11 mouse cellular contexts compared by ENCODE assay signal in genomic region chr15:85507370-85508014, GRCm38 (mm10). TPM values are rescaled to one million over a fixed set of nuclear protein-coding genes. Genes with fewer than 3 reads are reported as not detected.
A peak's percentile ranks its signal among the peaks of the same experiment; 100 is the strongest.
DNase-seq lines count a peak whose midpoint lies in the region; ATAC-seq and TF ChIP-seq lines count a peak whose summit lies in the region.
"Had no signal": no experiment of that assay in that cellular context is flagged by ENCODE, and none has a peak within 500 bp of the region (broad histone marks: within the 10 kb centered on the region; RNA-seq: fewer than 3 reads in every experiment).

No protein-coding gene starts in this region.

- 7% methylated on average over 32 of the region's 32 CpGs for WGBS in forebrain, embryonic 13.5 days
- WGBS in neural tube, embryonic 14.5 days: 7% methylated on average over 31 of the region's 32 CpGs
- 76% methylated on average over 31 of the region's 32 CpGs for WGBS in lung, adult 2 months

- TF ChIP-seq POLR2A in lung, adult 2 months (IDR thresholded peaks at IDR 0.05; ENCODE audit: borderline replicate concordance, extremely low read depth, low read depth, low read length): no peak

- no peaks in the 10 kb centered on the region for H3K27me3 ChIP-seq in forebrain, embryonic 13.5 days
- H3K27me3 ChIP-seq in neural tube, embryonic 14.5 days (ENCODE audit: control insufficient read depth, insufficient read depth, low read length): no peaks in the 10 kb centered on the region
- H3K27me3 ChIP-seq: liver, embryonic 13.5 days had no signal

- peak overlapping the region; percentile 6; the same call in 1 of the 2 replicates for H3K4me2 ChIP-seq in forebrain, embryonic 13.5 days
- H3K4me2 ChIP-seq in neural tube, embryonic 14.5 days (ENCODE audit: low read depth, low read length): no peak overlapping the region
- H3K4me2 ChIP-seq: liver, embryonic 13.5 days had no signal

- DNase-seq in embryo, embryonic 10.5 days (ENCODE audit: low spot score): peak; percentile 80
- peak; percentile 68 for DNase-seq in mesoderm, embryonic 11.5 days (ENCODE audit: low read depth, low spot score)
- no peak for DNase-seq in frontal cortex, adult 2 months (ENCODE audit: extremely low spot score in 1 of 2, low spot score in 1 of 2)
- DNase-seq in right cerebral cortex, adult 2 months (ENCODE audit: low spot score in 2 of 2): no peak
- DNase-seq in lung, adult 2 months: no peak
- DNase-seq: kidney, postnatal 10 days; liver, embryonic 13.5 days had no signal

- H3K9me3 ChIP-seq in forebrain, embryonic 13.5 days (replicated peaks): no peaks in the 10 kb centered on the region
- no peaks in the 10 kb centered on the region for H3K9me3 ChIP-seq in neural tube, embryonic 14.5 days (ENCODE audit: control insufficient read depth, low read length)
- H3K9me3 ChIP-seq: liver, embryonic 13.5 days; megakaryocyte, embryonic 14.5 days had no signal

- H3K4me1 ChIP-seq in forebrain, embryonic 13.5 days: peaks cover 35% of the 10 kb centered on the region
- H3K4me1 ChIP-seq in neural tube, embryonic 14.5 days (ENCODE audit: control insufficient read depth, insufficient read depth, low read length): 0 out of 2 replicates have a peak, but pooled peaks cover 6% of the 10 kb centered on the region
- no peaks in the 10 kb centered on the region for H3K4me1 ChIP-seq in lung, adult 2 months (ENCODE audit: control insufficient read depth, insufficient read depth, low read length)
- H3K4me1 ChIP-seq: liver, embryonic 13.5 days had no signal

- no peaks in the 10 kb centered on the region for H3K36me3 ChIP-seq in forebrain, embryonic 13.5 days (ENCODE audit: poor library complexity, severe bottlenecking)
- no peaks in the 10 kb centered on the region for H3K36me3 ChIP-seq in neural tube, embryonic 14.5 days (ENCODE audit: control insufficient read depth, insufficient read depth, low read length)
- H3K36me3 ChIP-seq: liver, embryonic 13.5 days had no signal

- no peak overlapping the region for H3K4me3 ChIP-seq in forebrain, embryonic 13.5 days
- no peak overlapping the region for H3K4me3 ChIP-seq in neural tube, embryonic 14.5 days (ENCODE audit: low read depth, low read length)
- H3K4me3 ChIP-seq in lung, adult 2 months (replicated peaks; ENCODE audit: extremely low read depth, low read depth, low read length): no peak overlapping the region
- H3K4me3 ChIP-seq: liver, embryonic 13.5 days; megakaryocyte, embryonic 14.5 days had no signal

- 0 out of 2 replicates have a peak overlapping the region, but pooled peaks have one; percentile 27 for H3K9ac ChIP-seq in forebrain, embryonic 13.5 days
- H3K9ac ChIP-seq in neural tube, embryonic 14.5 days (replicated peaks; ENCODE audit: low read depth, low read length): peak overlapping the region; percentile 34; the same call in 1 of the 2 replicates
- H3K9ac ChIP-seq: liver, embryonic 13.5 days had no signal

- peak overlapping the region; percentile 75 for H3K27ac ChIP-seq in forebrain, embryonic 13.5 days
- peak overlapping the region; percentile 60; the same call in 1 of the 2 replicates for H3K27ac ChIP-seq in neural tube, embryonic 14.5 days (ENCODE audit: low read depth, low read length)
- H3K27ac ChIP-seq: liver, embryonic 13.5 days had no signal

- TF ChIP-seq CTCF in lung, adult 2 months (IDR thresholded peaks at IDR 0.05; ENCODE audit: insufficient read depth, low read length): no peak

- ATAC-seq in forebrain, embryonic 13.5 days: peak; percentile 31; the same call in 1 of the 2 replicates
- ATAC-seq in neural tube, embryonic 14.5 days (ENCODE audit: low read depth): no peak
- ATAC-seq: inflammation-experienced regulatory T-cells, adult 6 months had no signal

RNA-seq across cellular contexts. Expression of gene 7530416G11Rik, which starts 4.5 kb away (rescaled TPM):
- not detected in 2 replicates for polyA plus RNA-seq in forebrain, embryonic 13.5 days (2015; fragmentation: Nextera tagmentation; extraction: Ambion mirVana)
- not detected in 2 replicates for polyA plus RNA-seq in neural tube, embryonic 14.5 days (2014; fragmentation: Nextera tagmentation; extraction: Ambion mirVana)
- polyA plus RNA-seq in frontal cortex, adult 2 months (2012; rRNA removed): 0.15 TPM in 1 of 2 replicates, not detected in the other
- polyA plus RNA-seq in lung, adult 2 months (2012; rRNA removed): not detected in 2 replicates
- polyA plus RNA-seq: inflammation-experienced regulatory T-cells, adult 6 months; liver, embryonic 13.5 days had no signal

Comparison
In these comparisons a context has a peak if more than half of its experiments do, and no peak if none do; other contexts are left out.
1. DNase-seq: peak in embryo, embryonic 10.5 days (single experiment) and mesoderm, embryonic 11.5 days (single experiment); none in frontal cortex, adult 2 months (0 of 2), right cerebral cortex, adult 2 months (0 of 2) and lung, adult 2 months (single experiment).